Mouse (Mus musculus): ENCODE results near the gene Tmc3.

DNA sequence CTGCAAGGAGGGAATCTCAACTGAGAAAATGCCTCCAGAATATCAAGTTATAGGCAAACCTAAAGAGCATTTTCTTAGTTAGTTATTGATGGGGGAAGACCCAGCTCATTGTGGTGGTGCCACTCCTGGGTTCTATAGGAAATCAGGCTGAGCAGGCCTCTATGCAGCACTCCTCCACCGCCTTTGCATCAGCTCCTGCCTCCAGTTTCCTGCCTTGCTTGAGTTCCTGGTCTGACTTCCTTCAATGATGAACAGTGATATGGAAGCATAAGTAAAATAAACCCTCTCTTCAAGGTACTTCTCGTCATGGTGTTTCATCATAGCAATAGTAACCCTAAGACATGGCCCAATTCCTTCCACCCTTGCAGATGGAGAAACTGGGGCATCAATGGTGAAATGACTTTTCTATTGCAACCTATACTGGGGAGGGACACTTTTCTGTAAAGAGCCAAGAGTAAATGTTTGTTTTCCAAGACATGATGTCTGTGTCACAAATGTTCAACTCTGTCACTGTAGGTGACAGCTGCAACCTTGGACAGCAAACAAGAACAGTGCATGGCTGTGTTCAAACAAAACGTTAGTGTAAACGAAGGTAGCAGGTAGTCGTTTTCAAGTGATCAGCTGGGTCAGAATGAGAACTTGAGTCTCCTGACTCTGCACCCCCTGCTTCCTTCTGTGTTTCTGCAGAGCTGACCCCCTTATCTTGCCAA lies 83.4 kb downstream of the Tmc3 start:
- TF ChIP-seq POLR2A (IDR thresholded peaks at IDR 0.05; ENCODE audit: insufficient read depth, low read length) (no peak), EP300 (IDR thresholded peaks at IDR 0.05; ENCODE audit: insufficient read depth, low read depth, low read length) (no peak), CTCF (IDR thresholded peaks at IDR 0.05; ENCODE audit: low read depth, low read length) (no peak)
